Mouse (Mus musculus) CH12.LX (cell line): ENCODE data around the gene Gm49388.

ENCODE experiments used
- CTCF ChIP-seq, 2 experiments: IDR thresholded peaks in 1 of 2; conservative IDR thresholded peaks in 1 of 2; 2 replicates each; pipeline ENCODE4 v1.5.1; 2011 to 2012; ENCODE audit warnings: low read depth in 2 of 2, low read length in 2 of 2, improper control_type of control experiment in 1 of 2, inconsistent platforms in 1 of 2, mild to moderate bottlenecking in 1 of 2, moderate library complexity in 1 of 2
- EP300 ChIP-seq: IDR thresholded peaks from 2 replicates; pipeline ENCODE4 v1.6.1; 2011; ENCODE audit warnings: low read length, improper control_type of control experiment
- POLR2A ChIP-seq: IDR thresholded peaks from 2 replicates; pipeline ENCODE4 v1.6.1; 2011; ENCODE audit warnings: low read depth, mild to moderate bottlenecking, improper control_type of control experiment, low read length

DNA sequence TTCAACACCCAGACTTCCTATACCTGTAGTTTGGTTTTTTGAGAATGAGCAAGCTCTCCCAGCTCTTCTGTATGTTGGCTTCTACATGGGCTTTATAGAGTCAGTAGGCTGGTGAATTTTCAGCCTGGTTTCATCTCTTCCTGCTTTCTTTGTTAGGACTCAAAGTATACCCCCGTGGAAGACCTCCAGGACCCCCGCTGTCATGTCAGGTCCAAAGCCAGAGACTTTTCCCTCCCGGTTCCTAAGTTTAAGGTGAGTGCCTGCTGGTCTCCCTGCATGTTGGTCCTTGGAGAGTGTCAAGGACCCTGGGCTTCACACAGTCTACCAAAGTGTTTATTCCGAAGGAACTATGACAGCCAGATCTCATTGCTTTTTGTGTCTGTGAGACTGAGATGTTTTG, 7.1 kb upstream of the Gm49388 start:
- TF ChIP-seq CTCF (conservative IDR thresholded peaks at IDR 0.05 in 1 of 2, IDR thresholded peaks at IDR 0.05 in 1 of 2; ENCODE audit: low read depth in 2 of 2, low read length in 2 of 2) (no peak), EP300 (no peak), POLR2A (no peak)
